Mouse (Mus musculus) R1 (cell line): Measurements from ENCODE around the gene Tomm20.
"Not testable (repeated sequence)": the region's sequence is repeated elsewhere in the genome, so short reads cannot be mapped to it uniquely, and the experiment has no call there.

Experiments used
- DNase-seq: peaks from one replicate; pipeline ENCODE4 v3.0.0-alpha.2; 2018; ENCODE audit warnings: low read depth, low spot score

The Tomm20 gene

GRCm38 (mm10) chr8:126945730-126946163 lies at the start of gene Tomm20:
Gene Tomm20 (minus strand): TSS chr8:126945844.
- peak; percentile 97 for DNase-seq

DNA sequence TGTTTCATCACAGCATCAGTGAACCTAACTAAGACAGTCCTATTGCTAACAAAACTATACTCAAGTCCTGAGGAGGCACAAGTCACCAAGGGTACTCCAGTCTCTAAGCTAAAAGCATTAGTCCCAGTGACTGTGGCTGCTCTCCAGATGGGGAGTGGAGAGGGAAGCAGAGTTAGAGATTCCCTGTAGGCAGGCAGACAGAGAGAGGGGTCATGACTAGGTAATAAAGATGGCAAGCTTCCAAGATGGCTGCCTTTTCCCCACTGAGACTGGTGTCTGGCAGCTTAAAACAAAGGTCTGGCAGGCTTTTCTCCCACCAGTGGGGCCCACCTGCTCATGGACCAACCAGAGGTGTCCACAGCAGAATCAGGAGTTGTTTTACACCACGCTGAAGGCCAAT lies 48.9 kb upstream of the Tomm20 start:
- DNase-seq = no peak

GRCm38 (mm10) chr8:126989363-126990153 lies 43.9 kb upstream of the Tomm20 start:
- DNase-seq = peak; percentile 77

GRCm38 (mm10) chr8:126988346-126989006 lies 42.8 kb upstream of the Tomm20 start:
- peak; percentile 49 for DNase-seq

GRCm38 (mm10) chr8:126986495-126986894 lies 40.9 kb upstream of the Tomm20 start:
- peak; percentile 92 for DNase-seq

GRCm38 (mm10) chr8:126980046-126980445 lies 34.4 kb upstream of the Tomm20 start:
- DNase-seq = no peak

DNA sequence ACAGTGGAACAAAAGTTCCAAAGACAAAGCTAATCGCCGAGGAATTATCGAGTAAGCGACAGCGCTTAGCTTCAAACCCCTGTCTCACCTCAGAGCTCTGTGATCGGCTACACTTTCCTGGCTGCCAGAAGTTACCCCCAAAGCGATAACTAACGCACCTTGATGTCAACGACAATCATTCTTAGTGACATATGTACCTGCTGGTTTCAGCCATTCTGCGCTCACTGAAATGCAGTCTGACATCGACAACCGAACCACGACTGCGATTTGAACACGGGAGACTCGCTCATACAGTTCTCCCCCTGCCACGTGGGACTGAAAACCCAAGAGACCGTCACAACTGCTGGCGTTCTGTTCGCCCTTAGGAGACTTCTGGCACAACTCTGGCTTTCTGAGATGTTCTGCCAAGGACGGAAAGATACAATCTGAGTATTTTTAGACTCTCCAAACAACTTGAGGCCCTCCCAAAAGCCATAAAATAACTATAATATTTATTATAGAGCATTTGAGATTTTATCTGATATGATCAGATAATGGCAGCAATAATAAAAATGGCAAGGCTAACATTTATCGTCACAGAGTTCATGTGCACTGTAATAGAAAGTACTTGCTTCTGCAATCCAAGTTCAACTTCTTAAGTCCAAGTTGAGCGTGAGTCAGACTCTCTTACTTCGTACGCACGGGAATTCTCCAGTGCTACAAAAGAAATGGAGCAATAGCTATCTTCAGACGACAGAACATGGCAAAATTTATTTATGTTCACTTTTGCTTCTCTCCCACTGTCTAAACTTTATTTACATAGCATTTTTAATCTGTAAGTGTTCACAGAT lies 33.7 kb upstream of the Tomm20 start:
- DNase-seq = peak; percentile 46

- DNase-seq = not testable (repeated sequence)
These were observed 32.9 kb upstream of the Tomm20 start for GRCm38 (mm10) chr8:126978535-126978934.

DNA sequence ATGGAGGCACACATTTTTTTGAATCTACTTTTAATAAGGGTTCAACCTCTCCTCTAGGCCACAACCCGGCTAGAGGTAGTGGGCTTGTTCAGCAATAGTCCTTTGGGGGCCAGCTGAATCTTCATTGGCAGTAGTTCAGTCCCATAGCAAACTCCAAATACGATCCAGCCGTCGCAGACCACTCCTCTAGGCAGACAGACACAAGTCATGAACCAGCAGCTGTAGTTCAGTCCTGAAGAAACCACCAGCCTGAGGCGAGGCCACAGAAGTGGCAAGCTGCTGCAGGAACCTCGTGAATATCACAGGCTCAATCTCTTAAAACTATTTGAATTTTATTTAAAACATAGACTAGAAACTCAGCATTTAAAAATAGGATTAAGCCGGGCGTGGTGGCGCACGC lies 32.4 kb upstream of the Tomm20 start:
- DNase-seq = no peak

GRCm38 (mm10) chr8:126976608-126977348 lies 31.1 kb upstream of the Tomm20 start:
- DNase-seq = no peak

- peak; percentile 71 for DNase-seq
These were observed 30.1 kb upstream of the Tomm20 start for GRCm38 (mm10) chr8:126975706-126976105.

DNA sequence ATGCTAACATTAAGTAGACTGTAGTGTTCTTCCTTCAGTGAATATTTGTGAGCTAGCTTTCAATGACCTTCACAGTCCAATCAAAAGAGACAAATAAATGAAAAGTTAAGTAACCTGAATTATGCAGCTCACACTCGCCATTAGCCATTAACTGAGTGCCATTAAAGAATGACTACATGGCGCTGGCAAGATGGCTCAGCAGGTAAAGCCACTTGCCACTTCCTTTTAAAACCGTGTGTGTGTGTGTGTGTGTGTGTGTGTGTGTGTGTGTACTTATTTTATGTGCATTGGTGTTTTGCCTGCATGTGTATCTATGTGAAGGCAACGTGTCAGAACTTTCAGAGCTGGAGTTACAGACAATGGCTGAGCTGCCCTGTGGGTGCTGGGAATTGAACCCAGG lies 28.9 kb upstream of the Tomm20 start:
- DNase-seq = no peak

- DNase-seq = no peak
These were observed 28.1 kb upstream of the Tomm20 start for GRCm38 (mm10) chr8:126973686-126974265.

DNA sequence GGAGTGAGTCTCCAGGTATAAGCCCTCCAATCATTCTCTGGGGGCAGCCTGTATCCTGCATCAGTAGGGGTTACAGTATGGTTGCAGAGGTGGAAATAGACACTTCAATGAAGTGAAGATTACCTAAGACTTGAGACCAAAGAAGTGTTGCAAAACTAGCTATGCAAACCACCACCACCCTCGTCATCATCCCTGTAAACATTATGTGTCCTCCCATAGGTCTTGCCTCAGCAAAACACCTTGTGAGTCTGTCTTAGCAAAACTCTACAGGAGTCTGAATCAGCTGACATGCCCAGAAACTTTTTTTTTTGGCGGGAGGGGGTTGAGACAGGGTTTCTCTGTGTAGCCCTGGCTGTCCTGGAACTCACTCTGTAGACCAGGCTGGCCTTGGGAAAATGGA lies 27.0 kb upstream of the Tomm20 start:
- DNase-seq = no peak

- peak; percentile 41 for DNase-seq
These were observed 26.5 kb upstream of the Tomm20 start for GRCm38 (mm10) chr8:126972102-126972501.

DNA sequence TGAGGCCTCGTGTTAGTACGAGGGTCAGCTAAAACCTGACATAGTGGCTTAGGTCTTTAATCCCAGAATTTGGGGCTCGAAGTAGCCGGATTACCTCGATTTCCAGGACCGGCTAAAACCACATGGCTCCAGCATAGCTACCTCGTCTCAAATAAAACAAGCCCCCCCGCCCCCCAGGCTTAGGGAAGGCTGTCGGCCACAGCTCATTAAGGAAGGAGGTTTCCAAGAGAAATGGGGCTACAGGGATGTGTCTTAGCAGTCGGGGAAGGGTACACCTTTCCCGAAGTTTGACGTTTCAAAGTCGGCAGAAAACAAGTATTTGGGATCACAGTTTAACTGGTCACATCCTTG lies 25.6 kb upstream of the Tomm20 start:
- DNase-seq = no peak

DNA sequence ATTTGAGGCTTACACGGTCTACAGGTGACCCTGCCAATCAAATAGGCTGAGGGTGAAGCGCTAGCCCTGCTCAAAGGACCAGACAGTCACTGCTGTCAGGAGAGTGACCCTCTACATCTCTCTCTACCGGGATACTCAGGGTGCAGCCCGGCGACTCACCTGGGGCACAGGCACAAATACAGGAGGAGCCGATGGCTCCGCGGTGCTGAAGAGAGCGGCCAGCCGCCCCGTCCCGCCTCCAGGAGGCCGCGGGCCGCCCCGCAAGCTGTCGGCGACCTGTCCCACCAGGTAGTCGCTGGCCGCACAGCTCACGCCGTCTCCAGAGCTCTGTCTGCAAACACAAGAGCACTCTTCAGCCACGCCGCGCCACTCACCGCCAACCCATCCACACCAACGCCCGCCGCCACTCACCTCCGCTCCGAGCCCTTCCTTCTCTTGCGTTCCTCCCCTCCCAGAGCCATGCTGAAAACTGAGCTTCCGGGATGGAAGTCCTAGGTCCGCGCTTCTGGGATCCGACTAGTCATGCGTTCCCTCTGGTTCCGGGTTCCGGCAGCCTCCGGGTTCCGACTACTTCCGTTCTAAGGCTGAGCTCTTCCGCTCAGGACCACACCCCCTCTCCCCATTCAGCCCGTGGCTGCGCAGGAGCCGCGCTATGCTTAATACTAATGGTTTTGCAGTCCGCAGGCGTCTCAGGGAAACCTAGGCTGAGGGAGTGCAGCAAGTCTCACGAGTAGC lies 25.1 kb upstream of the Tomm20 start, which contains the start of gene Rbm34:
Gene Rbm34, minus strand, starts transcription at position 493 of the 735 bp plus-strand sequence.
- peak; percentile 98 for DNase-seq

DNA sequence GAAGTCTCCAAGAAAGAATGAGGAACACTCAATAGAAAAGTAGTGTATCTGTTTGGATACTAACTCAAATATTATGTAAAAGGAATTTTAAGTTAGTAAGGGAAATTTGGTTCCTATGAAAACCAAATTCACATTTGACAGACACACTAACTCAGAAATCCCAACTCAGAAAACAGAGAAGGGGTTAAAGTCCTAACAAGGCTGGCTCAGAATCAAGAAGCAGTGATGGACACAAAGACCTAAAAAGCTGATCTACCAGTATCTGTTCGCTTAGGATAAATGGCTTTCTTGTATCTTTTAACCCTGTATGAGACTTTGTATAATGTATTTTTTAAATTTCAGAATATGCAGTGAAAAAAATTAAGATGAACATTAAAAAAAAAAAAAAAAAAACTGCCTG lies 23.9 kb upstream of the Tomm20 start:
- no peak for DNase-seq

- peak; percentile 88 for DNase-seq
These were observed 22.5 kb upstream of the Tomm20 start for GRCm38 (mm10) chr8:126968107-126968506.

- DNase-seq = no peak
These were observed 19.6 kb upstream of the Tomm20 start for GRCm38 (mm10) chr8:126965246-126965645.
